Mouse (Mus musculus): ENCODE results near the gene Zfp800.

The Zfp800 gene

DNA sequence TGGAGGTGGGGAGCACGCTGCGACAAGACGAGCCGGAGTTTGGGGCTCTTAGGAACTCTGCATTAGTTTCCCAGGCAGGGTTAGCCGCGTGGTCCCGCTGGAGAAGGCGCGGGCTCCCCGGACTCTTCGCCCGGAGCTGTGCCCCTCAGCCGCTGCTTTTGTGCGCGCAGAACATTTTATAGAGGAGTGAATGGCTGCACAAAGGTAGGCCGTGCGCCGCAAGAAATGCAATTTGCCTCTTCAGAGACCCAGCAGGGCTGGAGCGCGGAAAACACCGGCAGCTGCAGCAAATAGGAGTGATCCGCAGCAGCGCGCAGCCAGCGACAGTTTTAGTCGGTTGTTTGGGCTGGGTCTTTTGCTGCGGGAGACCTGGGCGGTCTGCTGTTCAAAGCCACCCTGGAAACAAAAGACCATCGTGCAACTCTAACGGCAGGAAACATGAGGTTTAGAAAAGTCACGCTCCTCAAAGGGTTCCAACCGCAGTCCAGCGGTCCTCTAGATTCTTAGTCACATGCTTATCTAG lies at the start of gene Zfp800:
Zfp800 (minus strand) TSS at position 325 of the 523 bp plus-strand sequence.
- in situ Hi-C loops (cut with MboI, MseI): loop anchor here (5.0 to 10.0 kb wide), 2 partner anchors 143 to 260 kb away; partner anchors contain the start of gene Grm8

DNA sequence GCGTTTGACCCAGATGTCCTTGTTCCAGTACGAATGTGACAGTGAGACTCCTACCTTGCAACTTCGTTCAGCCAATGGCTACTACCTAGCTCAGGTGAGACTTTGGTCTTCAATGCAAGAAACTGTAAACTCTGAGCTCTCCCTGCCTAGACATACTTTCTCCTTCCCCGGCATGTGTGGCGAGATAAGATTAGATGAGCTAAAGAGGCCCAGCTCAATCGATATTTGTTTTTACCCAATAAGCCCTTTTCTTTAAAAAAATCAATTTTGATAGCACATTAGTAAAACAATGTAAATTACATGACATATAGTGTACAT lies 33.7 kb upstream of the Zfp800 start:
- in situ Hi-C loops (cut with MboI, MseI): no loop called here

DNA sequence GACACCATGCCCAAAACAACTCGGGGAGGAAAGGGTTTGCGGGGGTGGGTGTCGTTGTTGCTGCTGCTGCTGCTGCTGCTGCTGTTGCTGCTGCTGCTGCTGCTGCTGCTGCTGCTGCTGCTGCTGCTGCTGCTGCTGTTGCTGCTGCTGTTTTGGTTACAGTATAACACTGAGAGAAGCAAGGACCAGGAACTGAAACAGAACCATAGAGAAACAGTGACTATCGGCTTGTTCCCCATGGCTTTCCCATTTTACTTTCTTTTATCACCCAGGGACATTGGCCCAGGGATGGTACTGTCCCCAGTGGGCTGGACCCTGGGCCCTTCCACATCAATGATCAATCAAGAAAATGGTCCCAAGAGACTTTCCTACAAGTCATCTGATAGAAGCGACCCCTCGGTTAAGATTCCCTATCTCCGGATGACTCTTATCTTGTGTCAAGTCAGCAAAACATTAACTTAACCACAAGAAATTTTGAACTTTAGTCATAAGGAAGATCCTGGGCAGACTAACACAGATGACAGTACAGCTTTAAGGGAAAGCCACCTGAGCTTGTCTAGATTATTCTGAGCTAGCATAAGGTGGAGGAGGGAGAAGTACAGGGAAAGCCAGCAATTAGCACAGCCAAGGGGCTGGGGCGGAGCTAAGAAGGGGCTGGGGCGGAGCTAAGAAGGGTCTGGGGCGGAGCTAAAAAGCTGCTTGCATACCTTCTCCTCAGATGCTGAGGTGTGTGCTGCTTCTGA lies 33.2 kb upstream of the Zfp800 start:
- in situ Hi-C loops (cut with MboI, MseI): no loop called here

DNA sequence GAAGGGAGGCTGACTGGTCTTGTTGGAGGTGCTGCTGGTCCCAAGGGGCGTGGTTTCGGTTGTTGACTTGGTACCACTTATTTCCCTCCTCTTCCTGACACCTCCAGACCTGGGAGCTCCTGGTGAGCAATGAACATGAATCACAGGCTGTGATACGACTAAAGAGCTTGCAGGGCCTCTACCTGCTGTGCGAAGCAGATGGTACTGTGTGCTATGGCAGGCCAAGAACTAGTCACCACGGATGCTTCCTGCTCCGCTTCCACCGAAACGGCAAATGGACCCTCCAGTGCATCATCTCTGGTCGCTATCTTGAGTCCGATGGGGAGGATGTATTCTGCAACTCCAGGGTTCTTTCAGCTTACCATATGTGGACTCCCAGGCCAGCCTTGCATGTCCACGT lies 32.1 kb upstream of the Zfp800 start:
- in situ Hi-C loops (cut with MboI, MseI): loop anchor here (5.0 kb wide), 2 partner anchors 467 to 592 kb away; no protein-coding TSS in a partner anchor

DNA sequence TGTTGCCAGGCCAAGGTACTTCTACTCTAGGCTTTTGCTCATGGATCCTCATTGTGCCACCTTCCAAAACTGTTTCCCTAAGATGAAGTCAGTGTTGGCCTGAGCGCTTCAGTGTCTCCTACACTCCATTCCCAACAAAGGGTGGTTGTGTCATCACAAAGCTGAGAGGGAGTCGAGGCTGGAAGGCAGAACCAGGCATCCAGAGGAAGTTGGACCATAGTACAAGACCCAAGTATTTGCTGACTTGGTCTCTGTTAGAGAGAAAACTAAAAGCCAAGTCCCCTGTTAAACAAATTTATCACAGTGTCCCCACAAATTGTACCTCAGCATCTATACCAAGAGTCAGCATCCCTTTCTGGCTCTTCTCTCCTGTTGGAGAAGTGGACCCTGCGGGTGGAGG lies 30.5 kb upstream of the Zfp800 start, which contains the start of gene Gcc1:
Gcc1 (minus strand) TSS at position 101 of the 400 bp plus-strand sequence.
- in situ Hi-C loops (cut with MboI, MseI): loop anchor here (5.0 kb wide), 2 partner anchors 469 to 594 kb away; no protein-coding TSS in a partner anchor

DNA sequence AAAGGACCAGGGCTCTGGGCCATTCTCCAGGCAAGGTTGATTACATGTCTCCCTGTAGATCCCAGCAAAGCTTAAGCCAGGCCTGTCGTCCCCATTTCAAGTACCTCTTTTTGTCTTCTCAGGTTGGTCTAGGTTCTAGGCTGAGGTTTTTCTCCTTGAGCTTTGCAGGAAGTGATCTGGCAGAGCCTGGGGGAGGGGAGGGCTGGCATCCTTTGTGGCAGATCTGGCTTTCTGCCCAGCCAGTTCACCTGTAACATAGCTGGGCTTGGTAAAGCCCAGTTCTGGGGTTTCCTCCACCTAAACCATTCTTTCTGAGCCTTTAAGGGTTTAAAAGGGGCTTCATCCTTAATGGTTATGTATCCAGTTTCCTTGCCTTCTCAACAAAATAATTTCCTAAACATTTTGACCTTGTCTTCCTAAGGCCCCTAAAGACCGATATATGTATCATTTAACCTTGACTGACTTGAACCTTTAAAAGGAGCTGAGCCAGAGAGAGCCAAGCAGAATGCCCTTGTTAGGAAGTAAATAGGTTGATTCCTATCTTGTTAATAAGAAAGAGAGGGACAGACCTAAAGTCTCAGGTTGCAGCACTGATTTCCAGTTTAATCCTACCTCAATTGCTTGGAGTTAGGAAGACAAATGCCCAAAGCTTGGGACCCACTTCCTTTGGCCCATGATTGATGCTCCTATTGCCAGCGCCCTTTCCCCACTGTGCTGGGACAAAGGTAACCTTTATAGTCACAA lies 29.5 kb upstream of the Zfp800 start, which contains the start of gene Fscn3:
Fscn3 (plus strand) TSS at position 694 of the 744 bp plus-strand sequence.
- in situ Hi-C loops (cut with MboI, MseI): loop anchor here (5.0 kb wide), 2 partner anchors 470 to 595 kb away; no protein-coding TSS in a partner anchor

DNA sequence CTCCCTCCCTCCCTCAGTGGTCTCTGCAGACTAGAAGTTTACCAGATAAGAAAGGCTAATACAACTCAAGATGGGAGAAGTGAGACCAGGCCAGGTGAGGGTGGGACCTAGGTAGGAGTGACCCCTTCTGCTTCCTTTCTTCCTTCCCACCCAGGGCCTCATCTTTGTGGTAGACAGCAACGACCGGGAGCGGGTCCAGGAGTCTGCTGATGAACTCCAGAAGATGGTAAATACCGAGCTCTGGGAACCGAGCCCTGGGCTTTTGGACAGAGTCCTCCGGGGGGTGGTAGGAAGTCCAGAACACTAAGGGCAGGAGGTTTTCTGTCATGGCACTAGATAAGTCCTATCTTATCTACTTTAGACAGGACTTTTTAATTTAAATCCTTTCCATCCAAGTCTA lies 27.2 kb upstream of the Zfp800 start:
- in situ Hi-C loops (cut with MboI, MseI): loop anchor here (5.0 kb wide), 2 partner anchors 472 to 597 kb away; no protein-coding TSS in a partner anchor

DNA sequence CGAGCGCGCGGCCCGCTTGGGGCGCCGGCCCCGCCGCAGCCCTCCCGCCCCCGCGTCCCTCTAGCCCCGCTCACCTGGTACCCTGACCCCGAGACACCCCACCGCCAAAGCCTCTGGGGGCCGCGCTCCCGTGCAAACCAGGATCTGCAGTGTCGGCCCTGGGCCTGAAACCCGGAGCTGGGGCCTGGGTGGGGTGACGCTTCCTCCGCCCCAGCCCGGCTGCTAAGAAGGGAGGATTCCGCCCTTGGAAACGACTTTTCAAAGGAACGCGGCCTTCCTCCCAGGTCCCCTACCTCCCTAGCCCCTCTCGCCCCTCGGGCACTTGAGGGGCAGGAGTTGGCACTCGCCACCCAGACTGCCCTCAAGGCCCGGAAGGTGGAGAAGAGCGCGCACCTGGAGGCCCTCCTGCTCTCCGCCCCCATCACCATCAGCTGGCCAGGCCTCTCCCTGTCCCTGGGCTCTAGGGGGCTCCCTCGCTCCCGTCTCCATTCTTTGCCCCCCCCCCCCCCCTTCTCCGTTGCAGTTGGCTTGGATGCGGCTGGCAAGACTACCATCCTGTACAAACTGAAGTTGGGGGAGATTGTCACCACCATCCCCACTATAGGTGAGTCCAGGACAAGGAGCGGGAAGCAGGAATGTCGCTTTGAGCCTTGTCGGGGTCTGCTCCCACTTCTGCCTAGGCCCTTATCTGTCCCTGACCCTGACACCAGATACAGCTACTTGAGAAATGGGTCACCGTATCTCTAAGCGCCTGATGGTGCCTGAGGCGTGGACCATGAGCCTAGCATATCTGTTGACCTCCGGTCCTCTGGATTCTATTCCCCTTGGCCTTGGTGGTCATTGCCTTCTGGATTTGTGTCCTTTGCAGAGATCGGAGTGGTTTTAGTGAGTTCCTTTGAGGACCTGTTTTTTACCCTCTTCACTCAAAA lies 26.2 kb upstream of the Zfp800 start:
- in situ Hi-C loops (cut with MboI, MseI): loop anchor here (5.0 to 25.0 kb wide), 2 partner anchors 53 to 762 kb away; partner anchors contain the start of gene Snd1

DNA sequence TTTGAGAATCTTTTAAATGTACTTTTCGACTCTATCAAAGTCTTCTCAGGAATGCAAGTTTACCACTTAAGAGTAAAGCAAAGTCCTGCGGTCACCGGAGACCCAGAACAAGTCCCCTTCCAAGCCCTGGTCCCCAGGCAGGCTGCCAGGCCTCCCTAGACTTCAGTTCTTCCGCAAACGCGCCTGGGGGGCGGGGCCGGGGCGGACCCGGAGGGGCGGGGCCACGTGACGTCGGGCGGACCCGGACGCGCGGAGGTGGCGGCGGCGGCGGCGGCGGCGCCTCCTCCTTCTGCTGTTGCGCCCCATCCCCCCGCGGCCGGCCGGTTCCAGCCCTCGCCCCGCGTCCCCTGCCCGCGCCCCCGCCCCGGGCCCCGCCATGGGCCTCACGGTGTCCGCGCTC lies 25.5 kb upstream of the Zfp800 start, which contains the start of gene Arf5:
Arf5 (plus strand) TSS at position 248 of the 400 bp plus-strand sequence.
- in situ Hi-C loops (cut with MboI, MseI): loop anchor here (5.0 to 25.0 kb wide), 2 partner anchors 54 to 761 kb away; partner anchors contain the start of gene Snd1

DNA sequence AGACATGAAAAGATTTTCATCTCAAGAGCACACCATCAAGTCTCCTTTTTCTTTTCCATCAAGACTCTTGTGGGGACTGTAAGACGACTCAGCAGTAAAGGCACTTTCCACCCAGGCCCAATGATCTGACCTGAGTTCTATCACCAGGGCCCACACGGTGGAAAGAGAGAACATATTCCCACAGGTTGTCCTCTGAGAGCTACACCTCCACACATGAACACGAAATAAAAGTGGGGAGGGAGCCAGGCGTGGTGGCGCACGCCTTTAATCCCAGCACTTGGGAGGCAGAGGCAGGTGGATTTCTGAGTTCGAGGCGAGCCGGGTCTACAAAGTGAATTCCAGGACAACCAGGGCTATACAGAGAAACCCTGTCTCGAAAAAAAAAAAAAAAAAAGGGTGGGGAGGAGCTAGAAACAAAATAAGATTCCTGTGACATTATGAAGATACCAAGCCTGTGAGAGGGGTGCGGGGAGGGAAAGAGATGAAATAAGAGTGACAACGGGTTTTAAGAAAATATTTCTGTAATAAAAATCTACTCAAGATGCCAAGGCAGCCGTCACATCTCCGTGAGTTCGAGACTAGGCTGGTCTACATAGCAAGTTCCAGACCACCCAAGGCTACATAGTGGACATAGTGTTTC lies 25.0 kb upstream of the Zfp800 start:
- in situ Hi-C loops (cut with MboI, MseI): loop anchor here (5.0 to 25.0 kb wide), 2 partner anchors 55 to 760 kb away; partner anchors contain the start of gene Snd1

DNA sequence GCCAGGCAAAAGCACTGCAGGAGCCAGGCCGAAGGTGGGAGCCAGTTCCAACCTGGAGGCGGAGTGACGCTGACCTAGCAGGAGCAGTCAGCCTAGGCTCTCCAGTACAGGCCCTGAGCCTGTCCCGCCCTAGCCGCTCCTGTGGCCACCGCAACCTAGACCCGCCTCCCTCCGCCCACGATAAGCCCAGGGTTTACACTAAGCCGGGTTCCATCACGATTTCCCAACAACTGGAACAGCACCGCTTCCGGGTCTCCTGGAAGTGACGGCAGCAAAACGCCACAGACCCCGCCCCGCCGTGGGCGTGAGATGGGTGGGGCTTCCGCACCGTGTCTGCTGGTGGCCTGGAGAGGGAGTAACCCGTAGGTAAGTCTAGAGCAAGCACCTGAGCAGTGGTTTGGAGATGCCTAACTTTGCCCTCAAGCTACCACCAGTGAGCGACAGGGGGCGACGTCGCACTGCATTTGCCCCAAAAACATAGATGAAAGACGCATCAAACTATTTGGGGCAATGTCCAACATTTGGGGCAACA lies 23.7 kb upstream of the Zfp800 start:
- in situ Hi-C loops (cut with MboI, MseI): loop anchor here (5.0 to 25.0 kb wide), 2 partner anchors 56 to 759 kb away; partner anchors contain the start of gene Snd1

DNA sequence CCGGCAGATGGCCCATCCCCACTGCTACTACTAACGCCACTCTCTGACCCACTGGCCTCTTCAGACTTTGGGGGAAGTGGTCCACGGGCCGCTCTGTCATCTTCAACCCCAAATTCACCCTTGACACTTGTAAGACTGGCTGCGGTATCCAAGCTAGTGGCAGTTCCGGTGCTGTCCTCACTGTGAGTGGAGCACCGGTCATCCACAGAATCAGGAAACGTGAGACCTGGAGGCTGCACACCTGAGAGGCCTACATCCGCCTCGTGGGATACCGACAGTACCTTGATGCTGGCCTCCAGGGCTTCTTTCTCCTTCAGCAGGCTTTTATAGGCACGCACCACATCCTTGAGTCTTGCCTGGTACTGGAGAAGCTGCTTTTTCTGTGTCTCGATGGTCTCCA lies 23.1 kb upstream of the Zfp800 start:
- in situ Hi-C loops (cut with MboI, MseI): loop anchor here (5.0 to 25.0 kb wide), 2 partner anchors 56 to 759 kb away; partner anchors contain the start of gene Snd1

DNA sequence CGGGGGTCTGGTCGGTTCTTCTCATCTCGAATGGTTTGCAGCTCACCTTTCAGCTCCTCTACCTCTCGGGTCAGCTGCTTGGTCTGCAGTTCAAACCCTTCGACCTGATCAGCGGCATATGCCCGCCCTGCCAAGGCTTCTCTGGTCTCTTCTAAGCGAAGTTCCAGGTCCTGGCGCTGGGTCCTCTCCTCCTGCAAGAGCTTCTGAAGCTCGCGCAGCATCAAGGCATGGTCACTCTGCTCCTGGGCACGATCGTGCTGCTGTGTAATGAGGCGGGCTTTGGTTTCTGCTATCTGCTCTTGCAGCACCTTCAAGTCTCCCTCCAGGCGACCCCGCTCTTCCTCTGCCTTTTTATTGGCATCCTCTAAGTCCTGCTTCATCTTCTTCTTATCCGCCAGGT lies 22.6 kb upstream of the Zfp800 start:
- in situ Hi-C loops (cut with MboI, MseI): loop anchor here (5.0 to 25.0 kb wide), 2 partner anchors 57 to 758 kb away; partner anchors contain the start of gene Snd1

DNA sequence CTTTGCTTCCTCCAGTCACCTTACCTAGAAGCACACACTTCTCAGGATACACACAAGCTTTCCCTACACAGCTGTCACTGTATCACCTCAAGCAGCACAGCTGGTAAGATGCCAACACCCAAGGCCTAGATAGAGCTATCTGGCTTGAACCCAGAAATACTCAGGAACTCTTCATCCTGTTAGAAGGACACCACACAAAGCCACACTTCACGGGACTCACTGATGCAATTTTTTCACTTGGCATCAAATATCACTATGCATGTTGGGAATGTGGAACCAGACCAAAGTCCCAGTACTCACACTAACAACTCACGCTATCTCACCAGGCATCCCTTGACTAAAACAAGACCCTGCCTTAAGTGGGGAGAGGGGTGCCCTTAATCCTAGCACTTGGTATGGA lies 21.9 kb upstream of the Zfp800 start:
- in situ Hi-C loops (cut with MboI, MseI): loop anchor here (5.0 to 25.0 kb wide), 2 partner anchors 58 to 757 kb away; partner anchors contain the start of gene Snd1

DNA sequence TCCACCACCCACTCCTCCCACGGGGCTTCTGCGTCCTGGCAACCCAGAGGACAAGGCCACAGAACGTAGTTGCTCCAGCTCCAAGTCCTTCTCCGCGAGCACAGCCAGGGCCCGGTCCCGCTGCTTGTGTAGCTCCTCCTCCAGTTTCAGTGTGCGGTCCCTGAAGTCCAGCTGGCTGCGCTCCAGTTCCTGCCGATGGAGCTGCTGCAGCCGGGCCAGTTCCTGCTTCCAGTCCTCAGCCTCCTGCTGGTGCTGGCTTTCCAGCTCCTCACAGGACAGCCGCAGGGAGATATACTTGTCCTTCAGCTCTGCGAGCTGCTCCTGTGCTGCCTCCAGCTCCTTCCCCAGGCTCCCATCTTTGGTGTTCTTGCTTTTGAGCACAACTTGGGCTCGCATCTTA lies 20.6 kb upstream of the Zfp800 start:
- in situ Hi-C loops (cut with MboI, MseI): loop anchor here (25.0 kb wide), 1 partner anchor 756 kb away; no protein-coding TSS in a partner anchor

DNA sequence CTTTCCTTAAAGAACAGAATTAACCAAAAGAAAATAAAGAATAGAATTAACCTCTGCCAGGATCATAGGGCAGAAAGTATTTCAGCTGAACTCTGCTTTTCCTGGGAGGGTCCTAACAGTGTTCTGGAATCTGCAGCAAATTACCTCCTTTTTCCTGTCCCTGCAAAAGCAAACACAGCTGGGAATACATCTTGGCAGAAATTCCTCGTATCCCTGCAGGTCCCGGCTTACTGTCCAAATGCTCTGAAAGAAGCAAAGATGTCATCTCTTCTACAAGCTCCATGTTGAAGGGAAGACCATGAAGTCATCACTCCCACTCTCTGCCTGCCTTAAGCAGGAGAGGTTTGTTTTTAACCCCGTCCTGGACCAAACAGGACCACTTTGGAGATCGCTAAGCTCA lies 19.2 kb upstream of the Zfp800 start:
- in situ Hi-C loops (cut with MboI, MseI): loop anchor here (25.0 kb wide), 1 partner anchor 755 kb away; no protein-coding TSS in a partner anchor

DNA sequence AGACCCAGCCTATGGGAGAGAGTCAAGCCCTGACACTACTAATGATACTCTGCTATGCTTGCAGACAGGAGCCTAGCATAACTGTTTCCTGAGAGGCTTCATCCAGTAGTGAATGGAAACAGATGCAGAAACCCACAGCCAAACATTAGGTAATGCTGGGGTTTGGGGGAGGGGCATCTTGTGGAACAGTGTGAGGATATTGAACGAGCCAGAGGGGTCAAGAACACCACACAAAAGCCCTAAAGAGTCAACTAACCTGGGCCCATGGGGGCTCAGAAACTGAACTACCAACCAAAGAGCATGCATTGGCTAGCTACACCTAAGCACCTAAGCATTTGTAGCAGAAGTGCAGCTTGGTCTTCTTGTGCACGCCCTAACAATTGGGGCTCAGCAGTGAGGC lies 13.4 kb upstream of the Zfp800 start:
- in situ Hi-C loops (cut with MboI, MseI): loop anchor here (25.0 kb wide), 1 partner anchor 749 kb away; no protein-coding TSS in a partner anchor

DNA sequence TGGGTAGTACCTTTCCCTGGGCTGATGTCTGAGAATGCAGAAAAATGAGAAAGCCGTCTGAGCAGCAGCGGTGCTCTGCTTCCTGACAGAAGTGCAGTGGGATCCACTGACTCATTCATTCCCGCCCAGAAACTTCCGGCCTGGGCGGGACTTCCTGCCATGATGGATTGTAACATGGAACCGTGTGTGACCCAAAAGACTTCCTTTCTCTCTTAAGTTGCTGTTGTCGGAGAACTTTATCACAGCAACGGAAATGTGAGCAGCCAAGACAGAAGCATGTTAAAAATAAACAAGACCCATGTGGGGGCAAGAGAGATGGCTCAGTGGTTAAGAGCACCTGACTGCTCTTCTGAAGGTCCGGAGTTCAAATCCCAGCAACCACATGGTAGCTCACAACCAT lies 12.2 kb upstream of the Zfp800 start:
- in situ Hi-C loops (cut with MboI, MseI): loop anchor here (25.0 kb wide), 1 partner anchor 748 kb away; no protein-coding TSS in a partner anchor

DNA sequence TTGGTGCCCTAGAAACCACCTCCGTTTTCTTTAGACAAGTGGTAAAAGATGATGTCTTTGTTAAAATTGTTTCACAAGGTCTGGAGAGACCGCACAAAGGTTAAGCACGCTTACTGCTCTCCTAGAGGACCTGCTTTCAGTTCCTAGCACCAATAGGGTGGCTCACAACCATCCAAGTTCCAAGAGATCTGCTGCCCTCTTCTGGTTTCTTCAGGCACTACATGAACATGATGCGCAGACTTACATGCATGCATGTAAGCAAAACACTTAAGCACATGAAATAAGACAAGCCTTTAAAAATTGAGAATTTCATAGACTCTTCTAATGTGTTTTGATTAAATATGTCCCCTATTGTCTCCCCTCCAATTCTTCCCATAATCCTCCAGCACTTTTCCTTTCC lies 2.0 kb upstream of the Zfp800 start:
- in situ Hi-C loops (cut with MboI, MseI): loop anchor here (5.0 to 25.0 kb wide), 3 partner anchors 145 to 737 kb away; partner anchors contain the start of gene Grm8
